Mouse (Mus musculus) T-helper 17 cell (primary cell): ENCODE results near the gene Tsfm.

Experiments
- in situ Hi-C, 2 experiments: fragments of 300-600 bp; cut with MboI, MseI; formaldehyde crosslinking; loops; 1 replicate in 1 of 2; 2 replicates in 1 of 2; pipeline ENCODE4 v1.15.1; 2025; ENCODE audit warnings: high pct_unique_total_duplicates in 2 of 2

Tsfm gene

DNA sequence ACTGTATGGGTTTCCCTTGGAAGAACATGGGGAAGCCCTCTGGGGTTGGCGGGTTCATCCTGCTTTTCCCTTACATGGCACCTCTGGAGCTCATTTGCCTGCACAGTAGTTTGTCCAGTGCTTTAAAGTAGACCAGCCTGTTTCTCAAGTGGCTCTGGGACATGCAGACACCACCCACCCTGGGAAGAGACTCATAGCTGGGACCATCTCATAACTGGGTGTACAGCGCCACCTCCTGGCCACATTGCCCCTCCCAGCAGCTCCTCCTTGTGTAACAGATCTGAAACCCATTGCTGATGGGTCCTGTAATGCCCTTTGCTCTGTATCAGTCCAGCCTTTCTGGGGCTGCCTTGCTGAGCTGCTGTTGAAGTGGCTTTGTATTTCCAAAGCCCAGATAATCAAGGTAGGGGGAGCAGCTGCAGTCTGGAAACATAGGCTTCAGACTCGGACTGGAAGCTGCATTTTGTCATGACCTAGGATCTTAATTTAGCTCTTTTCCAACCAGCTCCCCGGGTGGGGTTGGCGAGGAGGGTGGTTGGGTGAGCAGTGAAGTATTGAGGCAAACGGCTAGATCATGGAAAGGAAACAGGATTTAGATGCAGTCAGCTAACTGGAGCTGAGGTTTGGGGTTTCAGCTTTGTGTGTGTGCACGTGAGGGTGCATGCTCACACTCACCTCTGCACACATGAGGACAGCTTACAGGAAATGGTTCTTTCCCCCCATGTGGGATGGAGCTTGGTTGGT is 40.2 kb downstream of the Tsfm start:
- in situ Hi-C loops, result loop anchor here in 1 of 2 experiments (5.0 kb wide), 1 partner anchor 73 kb away; no protein-coding TSS in a partner anchor

DNA sequence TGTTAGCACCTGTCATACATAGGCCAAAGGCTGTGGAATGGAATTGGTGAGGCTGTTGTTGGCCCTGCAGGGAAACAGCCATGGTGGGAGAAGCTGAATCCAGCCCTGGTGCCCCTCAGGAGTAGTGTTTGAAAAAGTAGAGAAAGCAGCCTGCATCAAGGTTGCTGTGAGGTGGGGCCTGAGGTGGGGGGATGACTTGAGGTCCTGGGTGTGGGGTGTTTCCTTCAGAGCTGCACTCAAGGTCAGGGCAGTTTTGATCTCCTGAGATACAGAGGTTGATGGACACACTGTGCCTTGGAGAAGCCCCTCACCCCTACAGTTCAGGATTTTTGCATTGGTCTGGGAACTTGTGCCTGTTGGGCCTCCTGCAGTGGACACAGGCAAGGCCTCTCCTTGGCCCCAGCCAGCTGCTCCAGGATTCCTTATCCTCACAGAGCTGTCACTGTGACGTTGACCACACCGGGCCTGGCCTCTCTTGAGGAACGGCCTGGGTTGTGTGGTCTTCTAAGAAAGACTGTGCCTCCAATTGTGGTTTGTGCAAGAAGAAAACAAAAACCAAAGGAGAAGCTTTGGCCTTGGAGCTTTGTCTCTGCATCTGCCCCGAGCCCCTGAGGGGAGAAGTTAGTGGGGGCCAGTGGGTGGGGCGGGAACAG is 42.0 kb downstream of the Tsfm start:
- in situ Hi-C loops, result no loop called here

DNA sequence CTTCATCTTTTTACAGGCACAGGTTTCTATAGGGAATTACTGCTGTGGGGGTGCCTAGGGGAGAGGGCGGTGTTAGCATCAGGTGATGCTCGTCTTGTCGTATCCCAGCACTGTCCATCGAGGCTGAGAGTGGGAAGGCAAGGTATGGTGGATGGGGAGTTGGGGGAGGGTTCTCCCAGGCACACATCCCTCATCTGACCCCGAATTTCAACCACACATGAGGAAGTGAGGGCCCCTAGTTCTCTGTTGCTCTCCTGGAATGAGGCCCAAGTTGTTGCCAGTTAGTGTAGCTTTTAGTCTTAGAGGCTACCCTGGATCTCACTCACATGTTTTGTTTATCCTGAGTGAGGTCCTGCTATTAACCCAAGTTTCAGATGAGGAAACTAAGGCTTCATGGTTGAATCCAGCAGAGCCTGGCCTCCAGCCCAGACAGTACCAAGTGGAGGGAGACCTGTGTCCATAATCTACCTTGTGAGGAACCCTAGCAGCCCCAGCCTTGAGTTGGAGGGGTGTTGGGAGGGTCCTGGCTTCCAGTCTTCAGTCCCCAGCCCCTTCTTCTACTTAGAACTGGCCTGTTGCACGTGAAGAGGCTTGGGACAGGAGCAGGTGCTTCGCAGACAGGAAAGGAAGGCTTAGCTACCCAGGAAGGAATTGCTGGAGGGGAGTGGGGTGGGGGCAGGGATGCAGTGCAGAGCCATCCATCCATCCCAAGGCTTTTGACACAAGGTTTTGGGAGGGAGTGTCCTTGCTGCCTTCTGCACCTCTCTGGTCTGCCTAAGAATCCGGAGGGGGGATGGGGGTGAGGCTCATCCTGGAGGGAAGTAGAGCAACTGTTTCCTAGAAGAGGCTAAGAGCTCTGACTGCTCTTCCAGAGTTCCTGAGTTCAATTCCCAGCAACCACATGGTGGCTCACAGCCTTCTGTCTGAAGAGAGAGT is 43.2 kb downstream of the Tsfm start:
- in situ Hi-C loops, result no loop called here

DNA sequence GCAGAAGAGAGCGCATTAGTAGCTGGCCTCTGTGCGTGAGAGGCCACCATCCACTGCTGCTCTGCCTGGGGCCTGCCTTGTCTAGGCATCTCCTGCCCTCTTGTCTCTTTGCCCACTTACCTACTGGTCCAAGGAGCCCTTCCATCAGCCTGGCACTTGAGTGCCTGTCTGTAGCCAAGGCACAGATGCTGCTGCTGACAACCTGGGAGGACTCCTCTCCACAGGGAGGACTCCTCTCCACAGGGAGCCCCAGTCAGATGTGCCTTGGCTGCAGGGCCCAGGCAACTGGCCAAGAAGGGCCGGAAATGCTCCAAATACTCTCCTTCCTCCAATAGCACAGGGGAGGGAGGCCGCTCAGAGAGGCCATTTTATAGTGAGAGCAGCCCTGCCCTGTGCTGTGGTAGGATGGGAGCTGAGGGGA is 44.1 kb downstream of the Tsfm start:
- in situ Hi-C loops, result no loop called here

DNA sequence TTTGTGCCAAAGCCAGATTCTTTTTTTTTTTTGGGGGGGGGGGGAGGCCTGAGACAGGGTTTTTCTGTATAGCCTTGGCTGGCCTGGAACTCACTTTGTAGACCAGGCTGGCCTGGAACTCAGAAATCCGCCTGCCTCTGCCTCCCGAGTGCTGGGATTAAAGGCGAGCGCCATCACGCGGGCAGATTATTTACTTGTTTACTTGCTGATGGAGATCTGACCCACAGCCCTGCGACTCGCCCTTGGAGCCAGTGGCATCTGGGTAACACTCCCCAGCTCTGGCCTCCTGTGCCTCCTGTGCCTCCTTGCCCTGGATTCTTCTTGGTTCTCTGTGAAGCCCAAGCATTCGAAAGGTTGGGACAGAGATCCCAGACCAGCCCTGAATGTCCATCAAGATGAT is 45.1 kb downstream of the Tsfm start:
- in situ Hi-C loops, result no loop called here

DNA sequence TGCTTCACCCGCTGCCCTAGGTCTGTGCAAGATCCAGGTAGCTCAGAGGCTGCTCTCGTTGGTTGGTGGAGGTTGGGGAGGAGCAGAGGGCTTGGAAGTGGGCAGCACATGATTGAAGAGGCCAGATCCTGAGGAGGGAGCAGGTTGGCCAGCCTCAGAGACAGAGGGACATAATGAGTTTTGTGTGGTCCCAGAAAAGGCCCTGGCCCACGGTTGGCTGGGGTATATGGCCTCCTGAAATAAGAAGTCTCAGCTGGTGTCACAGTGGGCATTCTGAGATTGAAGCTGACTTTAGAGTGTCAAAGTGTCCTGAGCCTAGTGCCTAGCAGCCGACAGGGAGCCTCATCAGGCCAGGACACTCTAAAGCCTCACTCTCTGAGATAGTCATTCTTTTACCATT is 45.5 kb downstream of the Tsfm start:
- in situ Hi-C loops, result no loop called here

DNA sequence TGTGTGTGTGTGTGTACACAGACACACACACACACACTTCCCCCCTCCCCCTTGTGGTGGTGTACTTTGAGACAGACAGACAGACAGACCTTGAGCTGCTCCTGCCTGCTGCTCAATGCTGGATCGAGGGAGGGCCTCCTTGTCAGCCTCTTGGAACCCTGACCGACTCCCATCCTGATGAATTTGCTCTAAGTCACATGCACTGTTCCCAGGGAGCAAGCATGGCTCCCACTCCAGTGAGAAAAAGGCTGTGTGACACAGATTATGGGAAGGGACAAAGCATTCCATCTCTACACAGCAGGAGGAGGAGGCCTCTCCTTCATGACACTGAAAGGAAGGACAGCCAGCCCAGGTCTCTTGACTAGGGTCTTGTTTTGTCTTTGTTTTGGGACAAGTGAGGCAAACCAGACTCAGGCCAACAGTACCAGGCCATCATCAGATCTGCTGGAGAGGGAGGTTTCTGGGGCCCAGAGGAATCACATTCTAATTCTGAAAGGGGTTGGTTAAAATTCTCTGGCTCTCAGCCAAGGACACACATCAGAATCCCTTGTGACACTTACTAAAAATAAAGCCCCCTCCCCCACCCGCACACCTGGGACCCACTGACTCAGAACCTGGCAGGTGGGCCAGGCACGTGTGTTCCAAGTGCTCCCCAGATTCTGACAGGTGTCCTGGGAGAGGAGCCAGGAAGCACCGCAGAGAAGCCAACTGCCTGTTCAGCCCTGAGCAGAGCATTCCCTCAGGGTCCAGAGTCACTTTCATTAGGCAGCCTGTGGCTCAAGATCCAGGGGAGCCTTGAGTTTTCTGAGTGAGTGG is 46.2 kb downstream of the Tsfm start:
- in situ Hi-C loops, result loop anchor here in 1 of 2 experiments (5.0 kb wide), 2 partner anchors 48 to 57 kb away; partner anchors contain the start of gene Tsfm

DNA sequence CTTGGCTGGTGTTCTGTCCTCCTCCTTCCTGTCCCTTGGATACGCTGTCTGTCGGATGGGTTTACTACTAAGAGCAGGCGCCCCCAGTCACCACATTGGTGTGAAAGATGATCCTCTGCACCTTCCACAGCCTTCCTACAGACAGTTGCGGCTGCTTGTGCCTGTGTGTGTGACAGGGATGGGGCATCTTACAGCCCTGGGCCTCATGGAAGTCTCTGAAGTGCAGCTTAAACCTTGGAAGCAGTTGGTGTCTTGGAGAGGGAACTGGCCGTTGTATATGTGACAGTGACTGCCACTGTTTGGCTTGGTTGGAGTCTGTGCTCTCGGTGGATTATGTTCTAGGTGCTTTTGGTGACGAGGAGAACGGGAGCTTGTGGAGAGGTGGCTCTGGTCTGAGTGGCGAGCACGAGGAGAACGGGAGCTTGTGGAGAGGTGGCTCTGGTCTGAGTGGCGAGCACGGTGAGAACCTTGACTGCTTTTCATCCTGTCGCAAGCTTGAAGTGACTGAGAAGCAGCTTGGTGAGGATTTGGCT is 47.4 kb downstream of the Tsfm start:
- in situ Hi-C loops, result loop anchor here in 1 of 2 experiments (5.0 kb wide), 2 partner anchors 49 to 56 kb away; partner anchors contain the start of gene Tsfm

DNA sequence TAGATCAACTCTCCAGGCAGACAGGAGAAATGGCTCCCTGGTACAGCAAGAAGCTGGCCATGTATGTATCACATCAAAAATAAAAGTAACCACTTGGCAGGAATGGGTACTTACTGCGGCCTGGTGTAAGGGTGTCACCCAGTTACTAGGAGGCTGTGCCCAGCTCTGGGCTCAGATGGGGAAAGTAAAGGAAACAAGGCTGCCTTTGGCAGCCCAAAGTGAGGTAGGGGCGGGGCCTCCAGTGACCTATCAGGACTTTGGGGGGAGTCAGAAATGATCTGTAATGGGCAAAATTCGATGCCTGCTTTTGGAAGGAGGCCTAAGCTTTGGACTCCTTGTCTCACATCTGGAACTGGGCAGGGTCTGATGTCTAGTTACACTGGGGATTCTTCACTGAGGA is 48.9 kb downstream of the Tsfm start:
- in situ Hi-C loops, result loop anchor here in 1 of 2 experiments (5.0 kb wide), 2 partner anchors 51 to 54 kb away; partner anchors contain the start of gene Tsfm

DNA sequence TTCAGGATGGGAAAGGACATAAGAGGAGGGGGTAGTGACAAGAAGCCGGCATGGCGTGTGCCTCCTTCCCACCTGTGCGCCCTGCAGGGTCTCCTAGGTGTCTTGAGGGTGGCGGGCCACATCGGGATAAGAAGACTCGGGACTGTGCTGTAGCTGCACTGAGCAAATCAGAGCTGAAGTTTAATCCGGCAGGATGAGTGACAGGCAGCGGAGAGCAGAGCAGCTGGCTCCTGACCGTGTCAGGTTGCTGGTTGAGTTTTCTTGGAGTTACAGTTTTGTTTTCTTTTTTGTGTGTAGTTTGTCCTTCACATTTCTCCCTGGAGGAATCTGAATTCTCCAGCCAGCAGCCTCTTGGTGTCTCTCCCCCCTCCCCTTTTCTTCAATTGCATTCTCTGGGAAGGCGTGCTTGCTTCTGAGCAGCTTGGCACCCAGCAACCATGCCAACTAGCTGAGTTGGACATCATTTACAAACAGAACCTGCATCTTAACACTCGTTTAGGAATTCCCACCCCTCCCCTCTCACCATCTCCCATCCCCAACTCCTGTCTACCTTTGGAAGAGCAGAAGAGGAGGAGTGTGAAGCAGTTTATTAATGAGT is 49.6 kb downstream of the Tsfm start:
- in situ Hi-C loops, result loop anchor here in 1 of 2 experiments (5.0 kb wide), 2 partner anchors 51 to 54 kb away; partner anchors contain the start of gene Tsfm

DNA sequence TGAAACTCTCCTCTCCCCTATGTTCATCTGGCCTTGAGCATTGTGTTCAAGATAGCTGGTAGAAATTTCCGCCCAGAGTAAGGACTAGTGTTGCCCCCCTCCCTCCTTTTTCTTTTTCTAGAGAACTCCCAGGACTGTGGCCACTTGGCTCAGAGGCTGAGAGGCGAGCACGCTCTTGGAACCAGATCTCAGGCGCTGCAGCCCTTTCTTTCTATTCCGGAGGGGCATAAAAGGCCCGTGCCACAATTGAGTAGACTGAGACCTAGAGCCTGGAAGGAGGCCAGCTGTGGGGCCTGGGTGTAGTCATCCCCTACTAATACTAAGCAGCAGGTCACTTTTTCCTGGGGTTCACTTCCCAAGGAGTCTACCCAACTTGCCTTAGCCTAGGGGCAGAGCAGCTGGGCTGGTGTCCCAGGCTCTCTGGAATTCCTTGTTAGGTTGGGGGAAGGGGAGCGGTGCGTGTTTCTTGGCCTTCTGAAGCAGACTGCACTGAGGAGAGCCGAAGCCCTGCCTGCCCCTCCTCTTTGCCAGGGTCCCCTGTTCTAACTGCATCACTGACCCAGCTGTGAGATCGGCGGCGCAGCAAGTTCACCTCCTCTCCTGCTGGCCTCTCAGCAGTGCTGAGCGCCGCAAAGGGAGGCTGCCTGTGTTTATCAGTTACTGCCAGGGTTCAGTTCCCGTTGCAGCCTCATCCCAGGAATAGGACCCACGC is 50.3 kb downstream of the Tsfm start:
- in situ Hi-C loops, result loop anchor here in 1 of 2 experiments (5.0 kb wide), 2 partner anchors 52 to 53 kb away; partner anchors contain the start of gene Tsfm

DNA sequence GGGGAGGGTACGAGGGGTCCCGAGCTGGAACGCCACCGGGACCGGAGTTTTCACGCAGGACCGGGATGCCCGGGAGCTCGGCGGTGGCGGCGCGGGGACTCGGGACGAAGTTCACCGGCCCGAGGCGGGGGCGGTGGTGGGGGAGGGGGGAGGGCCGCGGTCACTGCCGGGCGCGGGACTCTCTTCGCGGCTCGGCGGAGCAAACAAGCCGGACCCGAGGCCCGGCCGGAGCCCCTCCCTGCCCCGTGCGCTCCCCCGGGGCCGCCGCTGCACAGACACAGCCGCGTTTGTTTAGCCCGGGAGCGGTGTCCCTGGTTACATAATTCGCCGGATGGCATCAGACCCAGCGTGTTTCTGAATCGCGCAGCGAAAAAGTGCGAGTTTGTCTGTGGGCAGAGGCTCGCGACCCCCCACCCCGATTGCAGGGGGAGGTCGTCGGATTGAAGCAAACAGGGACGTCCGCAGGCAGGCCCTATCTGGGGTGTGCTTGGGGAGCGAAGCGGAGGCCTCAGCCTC is 50.9 kb downstream of the Tsfm start:
- in situ Hi-C loops, result loop anchor here in 1 of 2 experiments (5.0 kb wide), 2 partner anchors 52 to 53 kb away; partner anchors contain the start of gene Tsfm

DNA sequence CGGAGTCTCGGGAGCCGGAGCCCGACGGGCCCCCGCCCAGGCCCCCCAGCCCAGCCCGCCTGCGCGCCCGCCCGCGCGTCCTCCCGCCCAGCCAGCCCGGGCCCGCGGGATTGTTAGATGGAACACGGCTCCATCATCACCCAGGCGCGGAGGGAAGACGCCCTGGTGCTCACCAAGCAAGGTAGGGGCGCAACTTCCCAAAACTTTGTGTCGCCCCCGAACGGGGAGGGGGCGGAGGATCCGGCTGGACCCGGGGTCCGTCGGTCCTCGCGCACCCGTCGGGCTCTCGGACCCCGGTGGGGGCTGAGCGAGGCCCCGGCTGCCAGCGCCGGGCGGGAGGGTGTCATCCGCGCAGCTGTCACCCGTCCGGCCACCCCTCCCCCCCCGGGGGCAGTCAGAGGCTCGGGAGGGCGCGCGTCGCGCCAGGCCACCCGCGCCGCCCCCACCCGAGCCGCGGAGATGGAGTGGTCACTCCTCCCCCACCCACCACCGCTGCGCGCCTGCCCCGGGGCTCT is 51.5 kb downstream of the Tsfm start:
- in situ Hi-C loops, result no loop called here

DNA sequence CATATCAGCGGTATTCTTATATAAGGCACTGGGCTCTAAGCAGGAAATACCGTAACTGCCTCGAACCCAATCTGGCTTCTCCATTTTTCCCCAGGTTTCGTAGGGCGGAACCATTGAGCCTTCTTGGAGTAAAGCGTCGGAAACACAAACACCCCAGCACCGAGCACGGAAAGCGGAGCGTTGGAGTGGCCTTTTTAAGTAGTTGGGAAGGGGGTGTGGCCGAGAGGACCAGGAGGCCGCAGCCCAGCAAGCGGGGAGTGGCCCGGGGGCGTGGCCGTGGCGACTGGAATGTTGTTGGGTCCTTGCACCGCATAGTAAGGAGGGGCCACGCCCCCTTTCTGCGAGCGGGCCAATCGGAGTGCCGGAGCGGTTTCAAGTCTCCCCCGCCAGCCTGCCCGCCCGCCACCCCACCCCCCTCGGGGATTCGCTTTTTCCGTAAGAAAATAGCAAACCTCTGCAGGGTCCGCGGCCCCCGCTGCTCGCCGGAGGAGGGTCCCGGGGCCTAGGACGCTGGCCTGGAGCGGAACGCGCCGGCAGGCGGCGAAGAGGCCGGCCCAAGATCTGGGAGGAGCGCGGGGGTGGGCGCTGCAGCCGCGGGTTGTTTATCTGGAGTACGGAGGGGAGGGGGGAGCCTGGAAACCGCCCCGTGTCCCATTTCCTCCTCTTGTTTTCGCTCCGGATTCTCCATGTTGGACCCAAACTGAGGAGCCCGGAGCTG is 52.2 kb downstream of the Tsfm start, which contains the start of gene Ctdsp2:
Gene Ctdsp2, plus strand, starts transcription at position 441 of the 718 bp plus-strand sequence.
- in situ Hi-C loops, result no loop called here

DNA sequence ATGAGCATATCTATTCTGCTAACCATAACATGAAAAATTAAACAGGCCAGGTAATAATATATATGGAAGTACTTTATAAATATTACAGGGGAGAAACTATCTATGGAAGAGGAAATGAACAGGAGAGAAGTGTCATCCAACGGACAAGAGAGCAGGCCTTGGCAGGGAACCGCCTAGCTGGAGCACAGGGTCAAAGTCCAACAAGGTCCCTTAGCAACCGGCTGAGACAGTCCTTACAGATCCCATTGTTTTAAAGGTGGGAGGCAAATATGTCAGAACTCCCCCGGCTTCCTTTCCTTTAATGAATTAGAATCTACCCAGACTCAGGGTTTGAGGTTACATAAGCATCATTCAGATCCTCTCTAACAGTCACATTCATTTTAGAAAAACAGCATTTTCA is 53.6 kb downstream of the Tsfm start:
- in situ Hi-C loops, result no loop called here

DNA sequence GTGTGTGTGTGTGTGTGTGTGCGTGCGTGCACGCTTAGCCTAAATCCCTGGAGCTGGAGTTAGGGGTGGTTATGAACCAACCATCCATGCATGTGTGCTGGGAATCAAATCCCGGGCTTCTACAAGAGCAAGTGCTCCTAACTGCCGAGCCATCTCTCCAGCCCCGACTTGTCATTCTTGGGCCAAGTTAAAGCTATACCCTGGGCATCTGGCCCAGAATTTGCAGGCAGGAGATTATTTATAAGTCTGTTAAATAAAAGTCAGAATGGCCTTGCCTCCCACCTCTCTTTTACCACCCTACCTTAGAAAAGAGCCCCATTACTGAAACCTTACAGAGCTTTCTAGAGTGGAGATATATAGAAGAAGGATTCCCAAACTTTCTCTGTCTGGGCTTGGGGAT is 54.9 kb downstream of the Tsfm start:
- in situ Hi-C loops, result no loop called here

DNA sequence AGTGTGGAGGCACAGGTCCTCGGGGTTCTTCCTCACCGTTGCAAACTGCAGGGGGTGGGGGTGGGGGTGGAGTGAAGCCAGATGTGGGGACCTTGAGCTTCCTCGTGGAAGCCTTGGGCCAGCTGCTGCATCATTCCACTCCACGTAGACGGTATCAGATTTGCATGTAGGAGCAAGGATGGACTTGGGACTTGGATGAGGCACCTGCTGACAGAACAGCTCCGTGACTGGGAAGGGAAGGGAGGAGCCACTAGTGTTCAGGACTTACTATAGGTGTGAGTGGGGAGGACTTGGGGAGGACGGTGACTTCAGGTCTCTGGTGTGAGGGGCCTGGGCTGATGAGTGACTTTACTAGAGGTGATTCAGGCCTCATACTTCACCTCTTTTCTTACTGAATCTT is 57.7 kb downstream of the Tsfm start:
- in situ Hi-C loops, result no loop called here
